Mouse (Mus musculus): ENCODE measurements around the gene St3gal6. TPM values are rescaled to one million over a fixed set of nuclear protein-coding genes. Genes with fewer than 3 reads are reported as not detected.

Gene St3gal6
- polyA plus RNA-seq, 1 experiment from 2014 or later, result 16.0 TPM

- no peak overlapping the region for H3K4me3 ChIP-seq (ENCODE audit: control insufficient read depth in 1 of 2, insufficient read depth in 1 of 2, low read depth in 1 of 2, low read length in 2 of 2)
- no peak overlapping the region for H3K9ac ChIP-seq (ENCODE audit: low read length)
- H3K4me2 ChIP-seq (ENCODE audit: low read length), result peak overlapping the region; percentile 14; the same call in 1 of the 2 replicates
- peak overlapping the region; percentile 69 to 82; a peak in 3 of 4 replicates for H3K27ac ChIP-seq (replicated peaks in 1 of 2; ENCODE audit: control insufficient read depth in 1 of 2, insufficient read depth in 1 of 2, low read depth in 2 of 2, low read length in 2 of 2)
- WGBS, result 44% methylated on average over 9 of the region's 9 CpGs
- no peak for ATAC-seq (ENCODE audit: insufficient number of reproducible peaks, insufficient read depth, low FRiP score, low read depth)
- no peaks in the 10 kb centered on the region for H3K9me3 ChIP-seq (ENCODE audit: control insufficient read depth, low read length)
- peaks cover 14 to 28% of the 10 kb centered on the region in 2 experiments for H3K4me1 ChIP-seq (ENCODE audit: control insufficient read depth in 2 of 2, insufficient read depth in 2 of 2, low read length in 2 of 2)
- H3K36me3 ChIP-seq (ENCODE audit: control insufficient read depth, insufficient read depth, low read length), result peaks cover 10% of the 10 kb centered on the region
- no peaks in the 10 kb centered on the region for H3K27me3 ChIP-seq (ENCODE audit: control insufficient read depth, insufficient read depth, low read length)
Observed at GRCm38 (mm10) chr16:58497886-58498713, 25.9 kb downstream of the St3gal6 start.

GRCm38 (mm10) chr16:58496791-58497190 is 27.3 kb downstream of the St3gal6 start:
- ATAC-seq (ENCODE audit: insufficient number of reproducible peaks, insufficient read depth, low FRiP score, low read depth), result no peak
- Histone ChIP-seq H3K27ac (replicated peaks in 1 of 2; ENCODE audit: control insufficient read depth in 1 of 2, insufficient read depth in 1 of 2, low read depth in 2 of 2, low read length in 2 of 2) (peak overlapping the region; percentile 29 to 60; a peak in 2 of 4 replicates), H3K9ac (ENCODE audit: low read length) (no peak overlapping the region), H3K4me3 (ENCODE audit: control insufficient read depth in 1 of 2, insufficient read depth in 1 of 2, low read depth in 1 of 2, low read length in 2 of 2) (no peak overlapping the region), H3K36me3 (ENCODE audit: control insufficient read depth, insufficient read depth, low read length) (peaks cover 21% of the 10 kb centered on the region), H3K27me3 (ENCODE audit: control insufficient read depth, insufficient read depth, low read length) (no peaks in the 10 kb centered on the region), H3K9me3 (ENCODE audit: control insufficient read depth, low read length) (no peaks in the 10 kb centered on the region), H3K4me1 (ENCODE audit: control insufficient read depth in 2 of 2, insufficient read depth in 2 of 2, low read length in 2 of 2) (peaks cover 10 to 25% of the 10 kb centered on the region in 2 experiments), H3K4me2 (ENCODE audit: low read length) (no peak overlapping the region)

DNA sequence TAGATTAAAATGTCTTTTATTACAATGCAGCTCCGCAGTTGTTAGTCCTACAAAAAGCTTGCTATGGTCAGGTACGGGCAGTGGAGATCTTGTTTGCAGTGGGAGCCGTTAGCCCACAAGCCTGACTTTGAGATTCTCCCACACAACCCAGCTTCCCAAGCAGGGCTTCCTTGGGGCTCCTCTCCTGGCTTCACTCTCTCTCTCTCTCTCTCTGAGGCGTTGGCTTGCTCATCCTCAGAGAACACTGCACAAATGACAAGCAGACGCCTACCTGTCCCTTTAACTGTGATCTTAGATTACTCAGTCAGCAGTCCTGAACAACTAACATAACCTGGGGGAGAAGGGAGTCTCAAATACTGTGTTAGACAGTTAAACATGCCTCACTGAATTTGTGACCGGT is 36.2 kb downstream of the St3gal6 start:
- H3K27ac ChIP-seq (replicated peaks in 1 of 2; ENCODE audit: control insufficient read depth in 1 of 2, insufficient read depth in 1 of 2, low read depth in 2 of 2, low read length in 2 of 2), result no peak overlapping the region
- no peak overlapping the region for H3K9ac ChIP-seq (ENCODE audit: low read length)
- 83% methylated on average over 6 of the region's 6 CpGs for WGBS
- H3K4me3 ChIP-seq (ENCODE audit: control insufficient read depth in 1 of 2, insufficient read depth in 1 of 2, low read depth in 1 of 2, low read length in 2 of 2), result no peak overlapping the region
- peaks cover 70% of the 10 kb centered on the region for H3K36me3 ChIP-seq (ENCODE audit: control insufficient read depth, insufficient read depth, low read length)
- no peak overlapping the region for H3K4me2 ChIP-seq (ENCODE audit: low read length)
- ATAC-seq (ENCODE audit: insufficient number of reproducible peaks, insufficient read depth, low FRiP score, low read depth), result no peak
- 0 out of 4 replicates have a peak, but pooled peaks cover 0 to 2% of the 10 kb centered on the region in 2 experiments for H3K4me1 ChIP-seq (ENCODE audit: control insufficient read depth in 2 of 2, insufficient read depth in 2 of 2, low read length in 2 of 2)
- no peaks in the 10 kb centered on the region for H3K9me3 ChIP-seq (ENCODE audit: control insufficient read depth, low read length)
- no peaks in the 10 kb centered on the region for H3K27me3 ChIP-seq (ENCODE audit: control insufficient read depth, insufficient read depth, low read length)

- H3K27ac ChIP-seq (replicated peaks in 1 of 2; ENCODE audit: control insufficient read depth in 1 of 2, insufficient read depth in 1 of 2, low read depth in 2 of 2, low read length in 2 of 2), result peak overlapping the region in 1 of 2 experiments; percentile 85; a peak in 3 of 4 replicates
- H3K9me3 ChIP-seq (ENCODE audit: control insufficient read depth, low read length), result 0 out of 2 replicates have a peak, but pooled peaks cover 3% of the 10 kb centered on the region
- H3K9ac ChIP-seq (ENCODE audit: low read length), result no peak overlapping the region
- 19% methylated on average over 3 of the region's 3 CpGs for WGBS
- H3K36me3 ChIP-seq (ENCODE audit: control insufficient read depth, insufficient read depth, low read length), result peaks cover 53% of the 10 kb centered on the region
- no peaks in the 10 kb centered on the region for H3K27me3 ChIP-seq (ENCODE audit: control insufficient read depth, insufficient read depth, low read length)
- no peak for ATAC-seq (ENCODE audit: insufficient number of reproducible peaks, insufficient read depth, low FRiP score, low read depth)
- H3K4me2 ChIP-seq (ENCODE audit: low read length), result peak overlapping the region; percentile 49
- no peak overlapping the region for H3K4me3 ChIP-seq (ENCODE audit: control insufficient read depth in 1 of 2, insufficient read depth in 1 of 2, low read depth in 1 of 2, low read length in 2 of 2)
- peaks cover 11 to 16% of the 10 kb centered on the region in 2 experiments for H3K4me1 ChIP-seq (ENCODE audit: control insufficient read depth in 2 of 2, insufficient read depth in 2 of 2, low read length in 2 of 2)
Observed at GRCm38 (mm10) chr16:58482296-58482695, 41.7 kb downstream of the St3gal6 start.

DNA sequence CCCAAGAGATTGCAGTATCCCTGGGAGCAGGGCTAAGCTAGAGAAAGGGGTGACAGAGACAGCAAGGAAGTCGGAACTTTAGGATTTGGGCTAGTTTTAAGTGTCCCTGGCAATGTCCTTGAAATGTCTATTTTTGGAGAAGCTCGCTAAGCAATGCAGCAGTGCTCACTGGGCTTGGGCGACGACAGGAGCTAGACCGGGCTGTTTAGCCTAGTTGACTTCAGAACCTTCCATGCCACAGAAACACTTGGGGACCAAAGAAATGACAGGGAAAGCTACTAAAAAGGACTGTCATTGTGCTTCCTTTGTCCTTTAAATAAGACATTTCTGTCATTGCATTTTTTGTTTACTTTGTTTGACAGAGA is 42.2 kb downstream of the St3gal6 start:
- WGBS, result 23% methylated on average over 5 of the region's 5 CpGs
- Histone ChIP-seq H3K27me3 (ENCODE audit: control insufficient read depth, insufficient read depth, low read length) (no peaks in the 10 kb centered on the region), H3K9ac (ENCODE audit: low read length) (peak overlapping the region; percentile 52), H3K4me2 (ENCODE audit: low read length) (peak overlapping the region; percentile 49), H3K9me3 (ENCODE audit: control insufficient read depth, low read length) (0 out of 2 replicates have a peak, but pooled peaks cover 3% of the 10 kb centered on the region), H3K4me3 (ENCODE audit: control insufficient read depth in 1 of 2, insufficient read depth in 1 of 2, low read depth in 1 of 2, low read length in 2 of 2) (no peak overlapping the region), H3K36me3 (ENCODE audit: control insufficient read depth, insufficient read depth, low read length) (peaks cover 49% of the 10 kb centered on the region), H3K27ac (replicated peaks in 1 of 2; ENCODE audit: control insufficient read depth in 1 of 2, insufficient read depth in 1 of 2, low read depth in 2 of 2, low read length in 2 of 2) (peak overlapping the region; percentile 66 to 85), H3K4me1 (ENCODE audit: control insufficient read depth in 2 of 2, insufficient read depth in 2 of 2, low read length in 2 of 2) (peaks cover 11 to 16% of the 10 kb centered on the region in 2 experiments)
- 0 out of 2 replicates have a peak, but pooled peaks have one; percentile 33 for ATAC-seq (ENCODE audit: insufficient number of reproducible peaks, insufficient read depth, low FRiP score, low read depth)

DNA sequence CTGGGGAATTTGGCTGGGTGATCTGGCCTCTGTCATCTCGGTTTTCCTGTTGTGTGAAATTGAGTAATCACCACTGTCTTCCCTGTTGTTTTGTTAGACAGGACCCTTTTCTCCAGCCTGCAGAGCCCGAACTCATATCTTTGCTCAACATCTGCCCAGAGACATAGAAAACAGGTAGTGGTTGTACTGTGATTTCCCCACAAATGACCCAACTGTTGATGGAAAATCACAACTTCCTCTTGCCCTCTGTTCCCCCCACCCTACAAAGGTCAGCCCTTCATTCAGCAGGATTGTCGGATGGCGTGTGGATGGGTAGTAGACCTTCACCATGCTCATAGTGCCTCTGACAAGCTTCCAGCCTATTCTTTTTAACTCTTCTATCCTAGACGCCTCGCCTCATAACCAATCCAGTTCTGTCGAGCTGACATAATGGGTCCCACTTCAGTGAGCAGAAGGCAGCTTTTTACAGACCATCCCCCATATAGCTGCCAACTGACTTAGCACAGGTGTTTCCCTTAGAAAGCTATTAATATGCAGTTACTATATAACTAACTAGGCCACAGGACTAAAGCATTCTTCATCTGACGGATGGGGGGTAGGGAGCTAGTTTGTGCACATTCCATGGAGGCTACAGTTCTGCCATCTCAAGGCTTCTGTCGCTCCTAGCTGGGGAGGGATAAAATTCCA is 42.7 kb downstream of the St3gal6 start:
- H3K9ac ChIP-seq (ENCODE audit: low read length), result peak overlapping the region; percentile 52
- peak overlapping the region; percentile 49 for H3K4me2 ChIP-seq (ENCODE audit: low read length)
- 57% methylated on average over 9 of the region's 9 CpGs for WGBS
- H3K9me3 ChIP-seq (ENCODE audit: control insufficient read depth, low read length), result 0 out of 2 replicates have a peak, but pooled peaks cover 3% of the 10 kb centered on the region
- 0 out of 2 replicates have a peak, but pooled peaks have one; percentile 40 for ATAC-seq (ENCODE audit: insufficient number of reproducible peaks, insufficient read depth, low FRiP score, low read depth)
- peaks cover 11 to 18% of the 10 kb centered on the region in 2 experiments for H3K4me1 ChIP-seq (ENCODE audit: control insufficient read depth in 2 of 2, insufficient read depth in 2 of 2, low read length in 2 of 2)
- H3K36me3 ChIP-seq (ENCODE audit: control insufficient read depth, insufficient read depth, low read length), result peaks cover 47% of the 10 kb centered on the region
- H3K27me3 ChIP-seq (ENCODE audit: control insufficient read depth, insufficient read depth, low read length), result no peaks in the 10 kb centered on the region
- H3K27ac ChIP-seq (replicated peaks in 1 of 2; ENCODE audit: control insufficient read depth in 1 of 2, insufficient read depth in 1 of 2, low read depth in 2 of 2, low read length in 2 of 2), result peak overlapping the region; percentile 66 to 85
- no peak overlapping the region for H3K4me3 ChIP-seq (ENCODE audit: control insufficient read depth in 1 of 2, insufficient read depth in 1 of 2, low read depth in 1 of 2, low read length in 2 of 2)

GRCm38 (mm10) chr16:58479898-58480448 is 44.1 kb downstream of the St3gal6 start:
- Histone ChIP-seq H3K27me3 (ENCODE audit: control insufficient read depth, insufficient read depth, low read length) (no peaks in the 10 kb centered on the region), H3K9ac (ENCODE audit: low read length) (no peak overlapping the region), H3K36me3 (ENCODE audit: control insufficient read depth, insufficient read depth, low read length) (peaks cover 43% of the 10 kb centered on the region), H3K27ac (replicated peaks in 1 of 2; ENCODE audit: control insufficient read depth in 1 of 2, insufficient read depth in 1 of 2, low read depth in 2 of 2, low read length in 2 of 2) (no peak overlapping the region), H3K9me3 (ENCODE audit: control insufficient read depth, low read length) (0 out of 2 replicates have a peak, but pooled peaks cover 3% of the 10 kb centered on the region), H3K4me2 (ENCODE audit: low read length) (no peak overlapping the region), H3K4me3 (ENCODE audit: control insufficient read depth in 1 of 2, insufficient read depth in 1 of 2, low read depth in 1 of 2, low read length in 2 of 2) (no peak overlapping the region), H3K4me1 (ENCODE audit: control insufficient read depth in 2 of 2, insufficient read depth in 2 of 2, low read length in 2 of 2) (peaks cover 12 to 23% of the 10 kb centered on the region in 2 experiments)
- ATAC-seq (ENCODE audit: insufficient number of reproducible peaks, insufficient read depth, low FRiP score, low read depth), result no peak
- 95% methylated on average over 4 of the region's 4 CpGs for WGBS
